Mouse (Mus musculus) embryonic facial prominence, embryonic 12.5 days (tissue): ENCODE measurements around the gene Rab11fip4. TPM values are rescaled to one million over a fixed set of nuclear protein-coding genes. Genes with fewer than 3 reads are reported as not detected.
A peak's percentile ranks its signal among the peaks of the same experiment; 100 is the strongest.

Experiments
- ATAC-seq: fragments of 200-750 bp; cut with Nextera tagmentation; 2 replicates; pipeline ENCODE4 v1.8.0; 2017; ENCODE audit not compliant: insufficient number of reproducible peaks, insufficient read depth, low FRiP score, low TSS enrichment
- H3K27ac ChIP-seq: fragments of 300-500 bp; sonication (generic); 2 replicates; pipeline ENCODE4 v1.5.1; 2016; ENCODE audit warnings: mild to moderate bottlenecking
- H3K27me3 ChIP-seq: fragments of 300-500 bp; sonication (generic); 2 replicates; pipeline ENCODE4 v1.6.1; 2016; ENCODE audit warnings: mild to moderate bottlenecking, moderate library complexity
- H3K36me3 ChIP-seq: fragments of 300-500 bp; sonication (generic); 2 replicates; pipeline ENCODE4 v1.6.1; 2016; ENCODE audit warnings: mild to moderate bottlenecking
- H3K4me1 ChIP-seq: fragments of 300-500 bp; sonication (generic); 2 replicates; pipeline ENCODE4 v1.6.1; 2016
- H3K4me2 ChIP-seq: fragments of 300-500 bp; sonication (generic); replicated peaks from 2 replicates; pipeline ENCODE4 v1.6.1; 2016; ENCODE audit warnings: mild to moderate bottlenecking, moderate library complexity
- H3K4me3 ChIP-seq: fragments of 300-500 bp; sonication (generic); 2 replicates; pipeline ENCODE4 v1.5.1; 2016; ENCODE audit warnings: mild to moderate bottlenecking
- H3K9ac ChIP-seq: fragments of 300-500 bp; sonication (generic); 2 replicates; pipeline ENCODE4 v1.6.1; 2016; ENCODE audit warnings: mild to moderate bottlenecking, moderate library complexity
- H3K9me3 ChIP-seq: fragments of 300-500 bp; sonication (generic); 2 replicates; pipeline ENCODE4 v1.6.1; 2016; ENCODE audit warnings: mild to moderate bottlenecking, moderate library complexity
- WGBS: fragments of 180-500 bp; shearing (Covaris S2); methylation state at CpG from one replicate; pipeline ENCODE4 v1.1.7; 2016; 5-methylcytosine and 5-hydroxymethylcytosine counted together
- polyA plus RNA-seq: library from polyadenylated mRNA; unstranded; fragments of >200 nt; fragmentation: Nextera tagmentation; extraction: Ambion mirVana; gene quantifications from 2 replicates; pipeline ENCODE4 v1.2.1, GENCODE M21; 2016

Gene Rab11fip4
- polyA plus RNA-seq, 1 experiment from 2014 or later, result 12.1 TPM

GRCm38 (mm10) chr11:79717271-79717670 lies 126.3 kb downstream of the Rab11fip4 start:
- Histone ChIP-seq H3K4me2 (no peak overlapping the region), H3K27ac (no peak overlapping the region), H3K36me3 (no peaks in the 10 kb centered on the region), H3K4me3 (no peak overlapping the region), H3K4me1 (peaks cover 28% of the 10 kb centered on the region), H3K27me3 (peaks cover 21% of the 10 kb centered on the region), H3K9ac (no peak overlapping the region), H3K9me3 (no peaks in the 10 kb centered on the region)
- ATAC-seq, result no peak
- 60% methylated on average over 3 of the region's 3 CpGs for WGBS

- Histone ChIP-seq H3K4me1 (peaks cover 23% of the 10 kb centered on the region), H3K36me3 (no peaks in the 10 kb centered on the region), H3K4me2 (no peak overlapping the region), H3K4me3 (no peak overlapping the region), H3K9ac (no peak overlapping the region), H3K27me3 (peaks cover 16% of the 10 kb centered on the region), H3K9me3 (no peaks in the 10 kb centered on the region), H3K27ac (no peak overlapping the region)
- no peak for ATAC-seq
- WGBS, result 73% methylated on average over 7 of the region's 7 CpGs
Observed at GRCm38 (mm10) chr11:79717801-79718200, 126.8 kb downstream of the Rab11fip4 start.

GRCm38 (mm10) chr11:79718202-79718601 lies 127.2 kb downstream of the Rab11fip4 start:
- no peak overlapping the region for H3K9ac ChIP-seq
- no peak overlapping the region for H3K4me3 ChIP-seq
- peaks cover 23% of the 10 kb centered on the region for H3K4me1 ChIP-seq
- WGBS, result 67% methylated on average over 6 of the region's 6 CpGs
- peaks cover 12% of the 10 kb centered on the region for H3K27me3 ChIP-seq
- no peak overlapping the region for H3K27ac ChIP-seq
- no peak overlapping the region for H3K4me2 ChIP-seq
- H3K36me3 ChIP-seq, result no peaks in the 10 kb centered on the region
- no peaks in the 10 kb centered on the region for H3K9me3 ChIP-seq
- no peak for ATAC-seq

- no peak overlapping the region for H3K4me3 ChIP-seq
- H3K4me2 ChIP-seq, result no peak overlapping the region
- H3K27me3 ChIP-seq, result peaks cover 6% of the 10 kb centered on the region; the same call in 1 of the 2 replicates
- no peaks in the 10 kb centered on the region for H3K9me3 ChIP-seq
- 79% methylated on average over 8 of the region's 8 CpGs for WGBS
- no peaks in the 10 kb centered on the region for H3K36me3 ChIP-seq
- H3K4me1 ChIP-seq, result peaks cover 23% of the 10 kb centered on the region
- no peak overlapping the region for H3K9ac ChIP-seq
- ATAC-seq, result no peak
- H3K27ac ChIP-seq, result no peak overlapping the region
Observed at GRCm38 (mm10) chr11:79718829-79719346, 127.9 kb downstream of the Rab11fip4 start.

GRCm38 (mm10) chr11:79720737-79721136 lies 129.7 kb downstream of the Rab11fip4 start:
- H3K4me3 ChIP-seq, result no peak overlapping the region
- no peak overlapping the region for H3K4me2 ChIP-seq
- peaks cover 23% of the 10 kb centered on the region for H3K4me1 ChIP-seq
- 61% methylated on average over 4 of the region's 4 CpGs for WGBS
- H3K27me3 ChIP-seq, result no peaks in the 10 kb centered on the region; the same call in 1 of the 2 replicates
- no peak overlapping the region for H3K9ac ChIP-seq
- no peaks in the 10 kb centered on the region for H3K36me3 ChIP-seq
- H3K9me3 ChIP-seq, result no peaks in the 10 kb centered on the region
- H3K27ac ChIP-seq, result no peak overlapping the region
- no peak for ATAC-seq

- Histone ChIP-seq H3K4me1 (peaks cover 8% of the 10 kb centered on the region; the same call in 1 of the 2 replicates), H3K4me2 (no peak overlapping the region), H3K4me3 (no peak overlapping the region), H3K9me3 (no peaks in the 10 kb centered on the region), H3K27ac (no peak overlapping the region), H3K9ac (no peak overlapping the region), H3K27me3 (no peaks in the 10 kb centered on the region), H3K36me3 (no peaks in the 10 kb centered on the region)
- ATAC-seq, result no peak
- 74% methylated on average over 5 of the region's 5 CpGs for WGBS
Observed at GRCm38 (mm10) chr11:79722811-79723210, 131.8 kb downstream of the Rab11fip4 start.

- WGBS, result 89% methylated on average over 6 of the region's 6 CpGs
- peaks cover 5% of the 10 kb centered on the region; the same call in 1 of the 2 replicates for H3K4me1 ChIP-seq
- no peak for ATAC-seq
- no peak overlapping the region for H3K9ac ChIP-seq
- no peak overlapping the region for H3K4me3 ChIP-seq
- H3K27me3 ChIP-seq, result no peaks in the 10 kb centered on the region
- H3K36me3 ChIP-seq, result no peaks in the 10 kb centered on the region
- no peak overlapping the region for H3K27ac ChIP-seq
- no peaks in the 10 kb centered on the region for H3K9me3 ChIP-seq
- no peak overlapping the region for H3K4me2 ChIP-seq
Observed at GRCm38 (mm10) chr11:79725005-79725404, 134.0 kb downstream of the Rab11fip4 start.

- no peaks in the 10 kb centered on the region for H3K27me3 ChIP-seq
- no peaks in the 10 kb centered on the region for H3K36me3 ChIP-seq
- H3K4me3 ChIP-seq, result no peak overlapping the region
- H3K9me3 ChIP-seq, result no peaks in the 10 kb centered on the region
- no peak for ATAC-seq
- no peak overlapping the region for H3K4me2 ChIP-seq
- no peaks in the 10 kb centered on the region for H3K4me1 ChIP-seq
- H3K27ac ChIP-seq, result peak overlapping the region; percentile 8; the same call in 1 of the 2 replicates
- H3K9ac ChIP-seq, result no peak overlapping the region
- 81% methylated on average over 13 of the region's 13 CpGs for WGBS
Observed at GRCm38 (mm10) chr11:79729231-79730047, 138.4 kb downstream of the Rab11fip4 start.

GRCm38 (mm10) chr11:79730462-79730861 lies 139.4 kb downstream of the Rab11fip4 start:
- H3K36me3 ChIP-seq, result no peaks in the 10 kb centered on the region
- ATAC-seq, result no peak
- H3K27ac ChIP-seq, result no peak overlapping the region; the same call in 1 of the 2 replicates
- no peaks in the 10 kb centered on the region for H3K4me1 ChIP-seq
- 68% methylated on average over 2 of the region's 2 CpGs for WGBS
- no peaks in the 10 kb centered on the region for H3K27me3 ChIP-seq
- H3K9me3 ChIP-seq, result no peaks in the 10 kb centered on the region
- no peak overlapping the region for H3K4me2 ChIP-seq
- no peak overlapping the region for H3K4me3 ChIP-seq
- no peak overlapping the region for H3K9ac ChIP-seq

GRCm38 (mm10) chr11:79731476-79731875 lies 140.5 kb downstream of the Rab11fip4 start:
- Histone ChIP-seq H3K27ac (no peak overlapping the region), H3K9me3 (no peaks in the 10 kb centered on the region), H3K36me3 (no peaks in the 10 kb centered on the region), H3K9ac (no peak overlapping the region), H3K27me3 (no peaks in the 10 kb centered on the region), H3K4me3 (no peak overlapping the region), H3K4me2 (no peak overlapping the region), H3K4me1 (peaks cover 4% of the 10 kb centered on the region)
- no peak for ATAC-seq
- WGBS, result 87% methylated on average over 5 of the region's 5 CpGs

GRCm38 (mm10) chr11:79733013-79733412 lies 142.0 kb downstream of the Rab11fip4 start:
- 88% methylated on average over 6 of the region's 6 CpGs for WGBS
- Histone ChIP-seq H3K27ac (no peak overlapping the region), H3K27me3 (no peaks in the 10 kb centered on the region), H3K9ac (no peak overlapping the region), H3K4me3 (no peak overlapping the region), H3K4me2 (no peak overlapping the region), H3K36me3 (no peaks in the 10 kb centered on the region), H3K9me3 (no peaks in the 10 kb centered on the region), H3K4me1 (peaks cover 13% of the 10 kb centered on the region)
- ATAC-seq, result no peak
